In genomic region chr11:72024193-72024781, GRCm38 (mm10) we compare ENCODE assay signal across 10 mouse cellular contexts. TPM values are rescaled to one million over a fixed set of nuclear protein-coding genes. Genes with fewer than 3 reads are reported as not detected.
DNase-seq lines count a peak whose midpoint lies in the region; ATAC-seq and TF ChIP-seq lines count a peak whose summit lies in the region.
"Had no signal": no experiment of that assay in that cellular context is flagged by ENCODE, and none has a peak within 500 bp of the region (broad histone marks: within the 10 kb centered on the region; RNA-seq: fewer than 3 reads in every experiment).

No protein-coding gene starts in this region.

- intact Hi-C loops in heart, postnatal 36 days (cut with DNase I): loop anchor here (1.0 to 10.0 kb wide), 4 partner anchors 33 to 687 kb away; no protein-coding TSS in a partner anchor

- H3K4me3 ChIP-seq in heart, embryonic 11.5 days (ENCODE audit: low read depth, low read length): no peak overlapping the region
- H3K4me3 ChIP-seq in layer of hippocampus, adult 2 months: no peak overlapping the region

- peaks cover 13% of the 10 kb centered on the region for H3K27me3 ChIP-seq in heart, embryonic 11.5 days (ENCODE audit: control insufficient read depth, insufficient read depth, low read length)

- peaks cover 3% of the 10 kb centered on the region; the same call in 1 of the 2 replicates for H3K4me1 ChIP-seq in heart, embryonic 11.5 days (ENCODE audit: control insufficient read depth, insufficient read depth, low read length)

- H3K36me3 ChIP-seq in heart, embryonic 11.5 days (ENCODE audit: control insufficient read depth, insufficient read depth, low read length): no peaks in the 10 kb centered on the region
- H3K36me3 ChIP-seq: G1E had no signal

- H3K4me2 ChIP-seq in heart, embryonic 11.5 days: no peak overlapping the region

- DNase-seq in heart, adult 8-10 months (ENCODE audit: low spot score): peak; percentile 62
- peak; percentile 35 for DNase-seq in adrenal gland, adult 8-10 months
- peak; percentile 85 for DNase-seq in embryo, embryonic 11 days
- peak; percentile 66 to 68 for DNase-seq in heart, postnatal 36 days
- DNase-seq in layer of hippocampus, adult 2 months (ENCODE audit: low spot score in 2 of 2): peak; percentile 54 to 75
- peak; percentile 53 for DNase-seq in right cerebral cortex, postnatal 14 days

- no peak for ATAC-seq in heart, embryonic 11.5 days (replicated peaks; ENCODE audit: insufficient number of reproducible peaks, low FRiP score, low TSS enrichment)
- ATAC-seq in megakaryocyte, adult 5-6 weeks (ENCODE audit: poor library complexity, severe bottlenecking): peak; percentile 89

- no peaks in the 10 kb centered on the region for H3K9me3 ChIP-seq in heart, embryonic 11.5 days (replicated peaks; ENCODE audit: control insufficient read depth, low read length)

- TF ChIP-seq CTCF in layer of hippocampus, adult 2 months (conservative IDR thresholded peaks at IDR 0.05): peak; percentile 88

- WGBS in heart, embryonic 11.5 days (ENCODE audit: insufficient replicate concordance): 26% methylated on average over 5 of the region's 5 CpGs

- no peak overlapping the region for H3K9ac ChIP-seq in heart, embryonic 11.5 days (ENCODE audit: low read depth, low read length)

- H3K27ac ChIP-seq in heart, embryonic 11.5 days (ENCODE audit: low read depth, low read length): no peak overlapping the region
- peak overlapping the region; percentile 46; the same call in 1 of the 2 replicates for H3K27ac ChIP-seq in layer of hippocampus, adult 2 months

RNA-seq across cellular contexts. Expression of gene Aipl1, which starts 13.0 kb away (rescaled TPM):
- under 1 TPM in 1 of 4 experiments, not detected in 3; 0.13 TPM for total RNA-seq in heart, adult 8-10 months (2022)
- 0.34 and 0.52 TPM in 2 replicates for polyA plus RNA-seq in heart, embryonic 11.5 days (2014; fragmentation: Nextera tagmentation; extraction: Ambion mirVana)
- total RNA-seq in adrenal gland, adult 8-10 months (2022): not detected
- not detected for total RNA-seq in heart, postnatal 36 days (2021)
- total RNA-seq in layer of hippocampus, adult 2 months (2021): not detected
- 0.29 and 0.93 TPM in 2 replicates for total RNA-seq in megakaryocyte, adult 5-6 weeks (2015)
- 0.37 and 0.77 TPM in 2 replicates for total RNA-seq in megakaryocyte, adult 5-6 weeks (2017)
- total RNA-seq: layer of hippocampus, adult 18-20 months had no signal
- polyA plus RNA-seq: G1E had no signal

RNA-seq across cellular contexts. Expression of gene Pimreg, which starts 17.5 kb away (rescaled TPM):
- 1 to 10 TPM in 1 of 4 experiments, under 1 TPM in 2, not detected in 1; 0.41 to 1.4 (median 0.65) TPM for total RNA-seq in heart, adult 8-10 months (2022)
- 98.2 and 99.0 TPM in 2 replicates for polyA plus RNA-seq in heart, embryonic 11.5 days (2014; fragmentation: Nextera tagmentation; extraction: Ambion mirVana)
- total RNA-seq in adrenal gland, adult 8-10 months (2022): 1 to 10 TPM; 1.6 to 4.4 (median 2.1) TPM
- total RNA-seq in heart, postnatal 36 days (2021): 1 to 10 TPM; 1.1 to 1.4 TPM
- under 1 TPM; 0.90 to 0.93 TPM for total RNA-seq in layer of hippocampus, adult 2 months (2021)
- 34.0 and 34.1 TPM in 2 replicates for total RNA-seq in megakaryocyte, adult 5-6 weeks (2015)
- 16.3 and 17.2 TPM in 2 replicates for total RNA-seq in megakaryocyte, adult 5-6 weeks (2017)
- total RNA-seq: G1E; layer of hippocampus, adult 18-20 months had no signal
- polyA plus RNA-seq: G1E had no signal

Comparison
In these comparisons a context has a peak if more than half of its experiments do, and no peak if none do; other contexts are left out.
1. DNase-seq: peak in every context shown above with its lines; median percentile 85 in embryo, embryonic 11 days; 67 in heart, postnatal 36 days; 64 in layer of hippocampus, adult 2 months; 62 in heart, adult 8-10 months; 53 in right cerebral cortex, postnatal 14 days; 35 in adrenal gland, adult 8-10 months.